Mouse (Mus musculus): Measurements from ENCODE around the gene Gm21637.
"Not testable (repeated sequence)": the region's sequence is repeated elsewhere in the genome, so short reads cannot be mapped to it uniquely, and the experiment has no call there.

Gm21637 gene

GRCm38 (mm10) chrX:31961744-31962143 is at the start of gene Gm21637:
TSS of gene Gm21637 (plus strand) at chrX:31962044.
- in situ Hi-C loops (cut with MseI, MboI) = not testable (repeated sequence)
